Mouse (Mus musculus) midbrain, postnatal 0 days (tissue): ENCODE results near the gene Sik1. TPM values are rescaled to one million over a fixed set of nuclear protein-coding genes. Genes with fewer than 3 reads are reported as not detected.

Experiments
- ATAC-seq: fragments of 200-750 bp; cut with Nextera tagmentation; 2 replicates; pipeline ENCODE4 v1.8.0; 2017; ENCODE audit warnings: moderate number of reproducible peaks, mild to moderate bottlenecking, moderate TSS enrichment, moderate library complexity; ENCODE audit not compliant: low FRiP score
- DNase-seq: peaks from one replicate; pipeline ENCODE4 v3.0.0-alpha.2; 2015; ENCODE audit warnings: low spot score
- H3K27ac ChIP-seq: fragments of 300-500 bp; sonication (generic); 2 replicates; pipeline ENCODE4 v1.5.1; 2014; ENCODE audit warnings: low read depth, mild to moderate bottlenecking, low read length, mixed read lengths
- H3K27me3 ChIP-seq: fragments of 300-500 bp; sonication (generic); 2 replicates; pipeline ENCODE4 v1.6.1; 2014; ENCODE audit warnings: low read length, control low read depth, mixed read lengths; ENCODE audit not compliant: insufficient read depth
- H3K36me3 ChIP-seq: fragments of 300-500 bp; sonication (generic); 2 replicates; pipeline ENCODE4 v1.6.1; 2014; ENCODE audit warnings: low read length, control low read depth, mixed read lengths; ENCODE audit not compliant: insufficient read depth
- H3K4me1 ChIP-seq: fragments of 300-500 bp; sonication (generic); 2 replicates; pipeline ENCODE4 v1.6.1; 2014; ENCODE audit warnings: mild to moderate bottlenecking, control low read depth, antibody characterized with exemption, low read length, mixed read lengths; ENCODE audit not compliant: insufficient read depth
- H3K4me2 ChIP-seq: fragments of 300-500 bp; sonication (generic); 2 replicates; pipeline ENCODE4 v1.6.1; 2014; ENCODE audit warnings: low read depth, mild to moderate bottlenecking, low read length, mixed read lengths; ENCODE audit not compliant: poor library complexity, severe bottlenecking
- H3K4me3 ChIP-seq: fragments of 300-500 bp; sonication (generic); 2 replicates; pipeline ENCODE4 v1.5.1; 2014; ENCODE audit warnings: low read depth, mild to moderate bottlenecking, low read length, moderate library complexity
- H3K9ac ChIP-seq: fragments of 300-500 bp; sonication (generic); replicated peaks from 2 replicates; pipeline ENCODE4 v1.6.1; 2014; ENCODE audit warnings: mild to moderate bottlenecking, low read length, moderate library complexity, mixed read lengths; ENCODE audit not compliant: poor library complexity, severe bottlenecking
- H3K9me3 ChIP-seq: fragments of 300-500 bp; sonication (generic); 2 replicates; pipeline ENCODE4 v1.6.1; 2016; ENCODE audit warnings: low read length, control low read depth
- CTCF ChIP-seq: IDR thresholded peaks from 2 replicates; pipeline ENCODE4 v1.5.1; 2016; ENCODE audit warnings: antibody characterized with exemption, mild to moderate bottlenecking
- WGBS: fragments of 180-500 bp; shearing (Covaris S2); extraction: QIAGEN DNeasy Blood & Tissue Kit; methylation state at CpG from one replicate; pipeline ENCODE4 v1.1.7; 2014; 5-methylcytosine and 5-hydroxymethylcytosine counted together
- polyA plus RNA-seq: library from polyadenylated mRNA; unstranded; fragments of >200 nt; fragmentation: Nextera tagmentation; extraction: Ambion mirVana; gene quantifications from 2 replicates; pipeline ENCODE4 v1.2.1, GENCODE M21; 2015
- total RNA-seq: library from RNA; depleted of rRNA; stranded (reverse); fragments of >200 nt; gene quantifications from 2 replicates; pipeline ENCODE4 v1.2.3, GENCODE M21; 2014

Sik1 gene
- total and polyA plus RNA-seq, 2 experiments from 2014 or later = 22.3 to 54.2 TPM

DNA sequence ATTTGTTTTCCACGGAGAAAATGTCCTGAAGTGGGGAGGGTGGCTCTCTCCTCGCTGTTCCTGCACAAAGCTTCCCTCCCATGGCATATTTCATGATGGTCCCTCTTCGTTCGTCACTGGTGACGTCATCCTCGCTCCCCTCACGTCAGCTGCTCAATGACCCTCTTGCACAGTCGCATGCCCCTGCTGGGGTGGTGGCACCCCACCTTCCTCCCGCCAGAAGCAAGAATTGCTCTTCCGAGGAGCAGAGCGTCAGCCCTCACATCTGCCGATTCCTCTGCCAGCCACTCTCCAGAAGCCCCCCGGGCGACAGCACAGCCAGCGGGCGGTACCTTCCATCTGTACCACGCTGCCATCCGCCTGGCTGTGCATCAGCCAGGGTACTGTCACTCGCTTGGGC lies 45.7 kb downstream of the Sik1 start:
- H3K27ac ChIP-seq = peak overlapping the region; percentile 13; the same call in 1 of the 2 replicates
- ATAC-seq = peak; percentile 56
- H3K36me3 ChIP-seq = no peaks in the 10 kb centered on the region
- 34% methylated on average over 19 of the region's 19 CpGs for WGBS
- no peaks in the 10 kb centered on the region; the same call in 1 of the 2 replicates for H3K4me1 ChIP-seq
- H3K27me3 ChIP-seq = no peaks in the 10 kb centered on the region
- TF ChIP-seq CTCF = no peak
- no peak overlapping the region; the same call in 1 of the 2 replicates for H3K9ac ChIP-seq
- peak; percentile 51 for DNase-seq
- H3K4me3 ChIP-seq = no peak overlapping the region
- no peaks in the 10 kb centered on the region for H3K9me3 ChIP-seq
- peak overlapping the region; percentile 7; the same call in 1 of the 2 replicates for H3K4me2 ChIP-seq

DNA sequence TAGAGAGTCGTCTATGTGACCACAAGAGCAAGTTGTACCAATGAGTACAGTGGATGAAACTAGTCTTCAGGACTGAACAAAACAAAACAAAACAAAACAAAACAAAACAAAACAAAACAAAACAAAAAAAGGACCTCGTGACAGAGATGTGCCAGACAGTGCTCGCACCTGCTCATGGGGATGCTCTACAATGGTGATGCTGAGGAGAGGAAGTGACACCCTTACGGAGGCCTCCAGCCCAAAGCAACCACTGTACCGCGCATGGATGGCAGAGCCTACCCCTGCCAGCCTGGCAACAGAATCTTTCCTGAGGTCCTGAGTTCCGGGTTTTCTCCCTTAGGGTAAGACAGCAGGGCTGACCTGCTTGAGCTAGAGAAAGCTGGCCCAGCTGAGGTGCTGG lies 46.5 kb downstream of the Sik1 start:
- DNase-seq = no peak
- no peaks in the 10 kb centered on the region for H3K36me3 ChIP-seq
- WGBS = 94% methylated on average over 7 of the region's 7 CpGs

GRCm38 (mm10) chr17:31808082-31808875 lies 47.3 kb downstream of the Sik1 start:
- TF ChIP-seq CTCF = no peak
- H3K4me1 ChIP-seq = no peaks in the 10 kb centered on the region
- 67% methylated on average over 10 of the region's 10 CpGs for WGBS
- no peak overlapping the region for H3K9ac ChIP-seq
- DNase-seq (no peak), ATAC-seq (no peak)
- no peaks in the 10 kb centered on the region for H3K9me3 ChIP-seq
- H3K4me2 ChIP-seq = no peak overlapping the region
- H3K27ac ChIP-seq = no peak overlapping the region
- no peaks in the 10 kb centered on the region for H3K27me3 ChIP-seq
- no peak overlapping the region for H3K4me3 ChIP-seq
- H3K36me3 ChIP-seq = no peaks in the 10 kb centered on the region

More for the DNA sequence above, 46.5 kb downstream of the Sik1 start:
- Histone ChIP-seq H3K27ac (no peak overlapping the region), H3K9ac (no peak overlapping the region), H3K27me3 (no peaks in the 10 kb centered on the region), H3K4me2 (no peak overlapping the region), H3K4me3 (no peak overlapping the region), H3K9me3 (no peaks in the 10 kb centered on the region), H3K4me1 (no peaks in the 10 kb centered on the region)
- TF ChIP-seq CTCF = no peak
- no peak for ATAC-seq

DNA sequence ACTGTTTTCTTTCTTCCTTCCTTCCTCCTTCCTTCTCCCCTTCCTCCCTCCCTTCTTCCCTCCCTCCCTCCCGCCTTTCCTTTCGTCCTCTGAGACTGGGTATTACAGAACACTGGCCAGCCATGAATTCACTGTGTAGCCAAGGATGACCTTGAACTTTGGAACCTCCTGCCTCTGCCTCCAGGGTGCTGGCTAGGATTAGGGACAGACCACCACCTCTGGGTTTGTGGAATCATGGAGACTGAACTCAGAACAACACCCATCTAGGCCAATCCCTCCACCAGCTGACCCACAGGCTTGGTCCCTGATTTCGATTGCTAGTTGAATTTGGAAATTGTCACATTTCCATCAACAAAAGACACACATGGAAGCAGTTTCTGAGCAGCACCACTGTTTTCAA lies 49.1 kb downstream of the Sik1 start:
- no peaks in the 10 kb centered on the region for H3K4me1 ChIP-seq

GRCm38 (mm10) chr17:31806025-31806424 lies 49.6 kb downstream of the Sik1 start:
- WGBS = 12% methylated on average over 8 of the region's 8 CpGs
- DNase-seq (peak; percentile 72), ATAC-seq (no peak)
- Histone ChIP-seq H3K36me3 (no peaks in the 10 kb centered on the region), H3K27me3 (no peaks in the 10 kb centered on the region), H3K27ac (no peak overlapping the region), H3K4me1 (no peaks in the 10 kb centered on the region), H3K9me3 (no peaks in the 10 kb centered on the region), H3K4me3 (no peak overlapping the region), H3K9ac (no peak overlapping the region), H3K4me2 (no peak overlapping the region)
- no peak for TF ChIP-seq CTCF

More for the DNA sequence above, 49.1 kb downstream of the Sik1 start:
- Histone ChIP-seq H3K4me3 (no peak overlapping the region), H3K9me3 (no peaks in the 10 kb centered on the region), H3K9ac (no peak overlapping the region), H3K4me2 (no peak overlapping the region), H3K27me3 (no peaks in the 10 kb centered on the region), H3K36me3 (no peaks in the 10 kb centered on the region), H3K27ac (no peak overlapping the region)
- ATAC-seq (no peak), DNase-seq (no peak)
- no peak for TF ChIP-seq CTCF
- WGBS = 46% methylated on average over 3 of the region's 3 CpGs

DNA sequence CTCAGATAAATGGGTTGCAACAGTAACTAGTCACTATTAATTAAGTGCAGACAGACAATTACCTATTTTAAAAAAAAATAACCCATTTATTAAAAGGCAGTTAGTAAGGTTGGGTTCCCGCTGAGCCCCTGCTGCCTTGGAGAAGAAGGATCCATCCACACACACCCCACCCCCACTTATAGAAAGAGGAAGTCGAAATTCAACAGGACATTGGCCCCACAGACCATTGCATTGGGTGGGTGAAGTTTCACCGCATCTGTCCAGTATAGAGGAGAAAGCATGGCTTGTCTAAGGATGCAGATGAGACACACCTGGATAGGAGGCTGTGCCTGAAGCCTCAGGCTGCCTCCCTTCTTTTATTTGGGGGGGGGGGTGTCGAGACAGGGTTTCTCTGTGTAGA lies 50.0 kb downstream of the Sik1 start:
- no peak overlapping the region for H3K4me2 ChIP-seq

More for the DNA sequence above, 50.0 kb downstream of the Sik1 start:
- DNase-seq = no peak
- no peak for TF ChIP-seq CTCF
- no peaks in the 10 kb centered on the region for H3K9me3 ChIP-seq
- H3K36me3 ChIP-seq = no peaks in the 10 kb centered on the region
- no peaks in the 10 kb centered on the region for H3K27me3 ChIP-seq
- H3K4me3 ChIP-seq = no peak overlapping the region
- no peak overlapping the region for H3K9ac ChIP-seq
- WGBS = 73% methylated on average over 4 of the region's 4 CpGs
- no peaks in the 10 kb centered on the region for H3K4me1 ChIP-seq
- no peak for ATAC-seq
- H3K27ac ChIP-seq = no peak overlapping the region
